Mouse (Mus musculus) myocyte (in vitro differentiated cells): ENCODE measurements around the gene Atp5e.

Source experiments
- CEBPB ChIP-seq: IDR thresholded peaks from 2 replicates; pipeline ENCODE4 v1.6.1; 2011; ENCODE audit warnings: mild to moderate bottlenecking, moderate library complexity; ENCODE audit not compliant: poor library complexity, insufficient read depth, severe bottlenecking
- E2F4 ChIP-seq: IDR thresholded peaks from one replicate; pipeline ENCODE4 v1.6.1; 2011; ENCODE audit warnings: mild to moderate bottlenecking, control low read depth, moderate library complexity; ENCODE audit not compliant: insufficient read depth
- MAX ChIP-seq: IDR thresholded peaks from one replicate; pipeline ENCODE4 v1.6.1; 2011; ENCODE audit warnings: low read depth, mild to moderate bottlenecking, control low read depth
- MYOD1 ChIP-seq, 3 experiments: IDR thresholded peaks; one replicate each; pipeline ENCODE4 v1.6.1; 2011; ENCODE audit warnings: control low read depth in 2 of 3, low read depth in 2 of 3, mild to moderate bottlenecking in 2 of 3, moderate library complexity in 1 of 3; ENCODE audit not compliant: insufficient read length in 2 of 3, control insufficient read depth in 1 of 3
- MYOG ChIP-seq, 3 experiments: IDR thresholded peaks; one replicate each; pipeline ENCODE4 v1.6.1; 2011; ENCODE audit warnings: control low read depth in 2 of 3, low read depth in 2 of 3, mild to moderate bottlenecking in 2 of 3; ENCODE audit not compliant: insufficient read length in 2 of 3, control insufficient read depth in 1 of 3, insufficient read depth in 1 of 3
- POLR2A ChIP-seq: IDR thresholded peaks from one replicate; pipeline ENCODE4 v1.6.1; 2011; ENCODE audit warnings: low read depth, mild to moderate bottlenecking, control low read depth, moderate library complexity; ENCODE audit not compliant: insufficient read length
- POLR2AphosphoS2 ChIP-seq: IDR thresholded peaks from one replicate; pipeline ENCODE4 v1.6.1; 2011; ENCODE audit warnings: low read depth, control low read depth; ENCODE audit not compliant: insufficient read length
- REST ChIP-seq: IDR thresholded peaks from one replicate; pipeline ENCODE4 v1.6.1; 2011; ENCODE audit warnings: mild to moderate bottlenecking, control low read depth, moderate library complexity; ENCODE audit not compliant: insufficient read depth, insufficient read length
- SRF ChIP-seq: IDR thresholded peaks from one replicate; pipeline ENCODE4 v1.6.1; 2011; ENCODE audit warnings: low read depth; ENCODE audit not compliant: control insufficient read depth, insufficient read length
- TCF12 ChIP-seq: IDR thresholded peaks from one replicate; pipeline ENCODE4 v1.6.1; 2011; ENCODE audit warnings: mild to moderate bottlenecking, control low read depth; ENCODE audit not compliant: poor library complexity, insufficient read depth, severe bottlenecking
- TCF3 ChIP-seq: IDR thresholded peaks from one replicate; pipeline ENCODE4 v1.6.1; 2011; ENCODE audit warnings: low read depth, control low read depth; ENCODE audit not compliant: insufficient read length
- USF1 ChIP-seq: IDR thresholded peaks from one replicate; pipeline ENCODE4 v1.6.1; 2011; ENCODE audit warnings: low read depth, mild to moderate bottlenecking, control low read depth, moderate library complexity

- TF ChIP-seq MYOG (IDR thresholded peaks at IDR 0.05; ENCODE audit: control insufficient read depth in 1 of 3, insufficient read depth in 1 of 3, insufficient read length in 2 of 3, low read depth in 2 of 3) (no peak), POLR2A (no peak), POLR2AphosphoS2 (no peak), SRF (no peak), TCF12 (no peak), MYOD1 (IDR thresholded peaks at IDR 0.05; ENCODE audit: control insufficient read depth in 1 of 3, insufficient read length in 2 of 3, low read depth in 2 of 3) (no peak), E2F4 (no peak), USF1 (no peak), MAX (no peak), REST (no peak), CEBPB (no peak), TCF3 (no peak)
These were observed 37.0 kb downstream of the Atp5e start for GRCm38 (mm10) chr2:174426856-174427255.
